Mouse (Mus musculus): ENCODE results near the gene Scnn1a.

Gene Scnn1a

GRCm38 (mm10) chr6:125342198-125342597 is 21.7 kb downstream of the Scnn1a start:
- no peak for DNase-seq (ENCODE audit: low spot score in 2 of 2)

DNA sequence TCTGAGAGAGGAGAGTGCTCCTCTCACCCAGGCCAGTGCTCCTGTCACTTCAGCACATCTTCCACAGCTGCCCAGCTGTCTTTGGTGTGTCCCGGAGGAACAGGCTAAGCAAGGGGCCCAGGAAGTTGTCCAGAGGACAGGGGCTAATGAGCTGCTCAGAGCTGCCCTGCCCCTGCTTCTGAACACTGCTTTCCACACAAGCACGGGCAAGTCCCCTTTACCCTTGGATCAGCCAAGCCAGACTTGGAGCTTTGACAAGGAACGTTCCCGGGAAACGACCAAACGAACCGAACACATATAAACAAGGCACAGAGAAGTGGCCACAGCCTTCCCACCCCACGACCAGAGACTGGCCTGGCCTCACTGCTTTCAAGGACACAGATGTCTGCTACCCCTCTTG is 23.6 kb downstream of the Scnn1a start:
- peak; percentile 65 to 74 for DNase-seq (ENCODE audit: low spot score in 2 of 2)

DNA sequence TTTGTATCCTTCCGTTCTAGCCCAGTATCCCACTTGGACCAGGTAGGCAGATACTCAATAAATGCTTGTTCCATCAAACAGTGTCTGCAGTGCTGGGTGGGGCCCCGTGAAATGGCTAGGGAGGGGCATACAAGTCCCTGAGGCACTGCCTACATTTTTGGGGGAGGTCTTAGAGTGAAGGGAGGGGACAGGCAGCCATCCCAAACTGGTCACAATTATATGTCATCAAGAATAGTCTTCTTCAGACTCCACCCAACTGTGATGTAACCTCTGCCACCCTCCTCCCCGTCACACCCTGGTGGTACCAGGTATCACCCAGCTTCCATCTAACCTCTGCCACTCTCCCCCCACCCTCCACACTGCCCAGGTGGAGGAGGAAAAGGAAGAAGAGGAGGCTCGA is 24.4 kb downstream of the Scnn1a start:
- DNase-seq (ENCODE audit: low spot score in 2 of 2) = no peak

DNA sequence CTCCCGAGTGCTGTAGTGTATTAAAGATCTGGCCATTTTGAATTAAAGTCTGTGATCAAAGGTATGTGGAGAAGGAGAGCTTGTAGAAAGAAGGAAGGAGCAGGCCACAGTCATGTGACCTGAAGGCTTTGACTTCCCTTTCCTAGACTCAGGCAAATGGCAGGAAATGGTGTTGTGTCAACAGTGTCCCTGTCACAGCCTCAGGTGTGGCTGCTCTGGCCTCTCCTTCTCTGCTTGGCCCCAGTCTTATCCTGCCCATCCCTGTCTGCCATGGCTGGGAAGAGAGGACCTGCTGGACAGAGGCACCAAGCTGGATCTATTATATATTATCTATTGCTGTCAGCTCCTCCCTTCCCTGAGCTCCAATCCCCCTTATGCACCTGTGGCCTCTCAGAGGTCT is 25.2 kb downstream of the Scnn1a start:
- no peak for DNase-seq (ENCODE audit: low spot score in 2 of 2)

GRCm38 (mm10) chr6:125346029-125346428 is 25.6 kb downstream of the Scnn1a start:
- no peak for DNase-seq (ENCODE audit: low spot score in 2 of 2)

DNA sequence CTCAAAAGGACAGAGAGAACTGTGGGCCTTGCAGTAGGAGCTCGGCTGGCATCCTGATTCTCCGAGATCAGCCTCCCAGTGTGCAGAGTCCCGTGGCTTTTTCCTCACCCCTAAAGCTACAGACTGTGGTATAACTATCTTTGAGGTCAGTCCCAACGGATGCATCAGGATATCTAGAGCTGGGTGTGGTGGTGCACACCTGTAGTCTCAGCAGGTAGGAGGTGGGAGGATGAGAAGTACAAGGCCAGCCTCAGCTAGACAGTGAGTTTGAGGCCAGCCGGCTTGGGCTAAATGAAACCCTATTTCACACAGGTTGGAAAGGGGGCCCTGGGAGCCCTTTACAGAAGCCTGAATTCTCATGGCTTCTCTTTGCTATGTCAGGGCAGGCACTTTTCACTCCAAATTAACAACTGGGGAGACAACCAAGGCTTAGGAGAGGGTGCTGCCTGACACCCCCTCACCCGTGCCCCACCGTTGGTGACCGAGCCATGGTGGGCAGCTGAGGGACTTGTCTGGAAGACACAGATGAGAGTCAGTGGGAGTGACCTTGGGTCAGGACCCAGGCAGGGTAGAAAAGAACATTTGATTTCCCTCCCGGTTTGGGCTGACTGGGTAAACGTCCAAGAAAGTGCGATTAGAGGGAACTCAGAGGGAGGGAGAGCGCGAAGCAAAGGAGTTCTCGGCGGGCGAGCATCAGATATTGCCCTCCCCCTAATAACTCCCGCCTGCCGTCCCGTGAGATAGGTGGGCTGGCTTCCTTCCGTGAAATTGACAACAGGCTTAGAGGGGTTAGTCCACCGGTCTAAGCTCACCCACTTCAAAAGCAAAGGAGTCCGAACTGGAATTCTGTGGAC is 28.5 kb downstream of the Scnn1a start, which contains the start of gene Tnfrsf1a:
Gene Tnfrsf1a, plus strand, starts transcription at position 642 of the 854 bp plus-strand sequence.
- peak in 1 of 2 experiments; percentile 46 for DNase-seq (ENCODE audit: low spot score in 2 of 2)

GRCm38 (mm10) chr6:125349575-125350230 is 29.2 kb downstream of the Scnn1a start:
- DNase-seq (ENCODE audit: low spot score in 2 of 2) = peak; percentile 55 to 74

GRCm38 (mm10) chr6:125350231-125350994 is 30.0 kb downstream of the Scnn1a start:
- peak in 1 of 2 experiments; percentile 48 for DNase-seq (ENCODE audit: low spot score in 2 of 2)

DNA sequence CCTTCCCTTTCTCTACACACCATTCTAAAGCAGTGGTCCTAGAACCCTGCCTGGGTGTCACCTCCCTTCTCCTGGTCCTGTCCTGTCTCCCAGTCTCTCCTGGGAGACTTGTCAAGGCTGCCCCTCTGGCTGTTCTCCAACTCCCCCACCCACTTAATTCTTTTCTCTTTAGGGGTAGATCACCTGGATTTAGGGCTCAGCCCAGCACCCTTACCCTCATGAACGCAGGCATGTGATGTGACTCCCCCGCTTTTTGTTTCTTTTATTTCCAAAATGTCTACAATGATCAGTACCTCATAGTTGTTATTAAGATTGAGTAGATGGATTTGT is 30.5 kb downstream of the Scnn1a start:
- DNase-seq (ENCODE audit: low spot score in 2 of 2) = no peak

DNA sequence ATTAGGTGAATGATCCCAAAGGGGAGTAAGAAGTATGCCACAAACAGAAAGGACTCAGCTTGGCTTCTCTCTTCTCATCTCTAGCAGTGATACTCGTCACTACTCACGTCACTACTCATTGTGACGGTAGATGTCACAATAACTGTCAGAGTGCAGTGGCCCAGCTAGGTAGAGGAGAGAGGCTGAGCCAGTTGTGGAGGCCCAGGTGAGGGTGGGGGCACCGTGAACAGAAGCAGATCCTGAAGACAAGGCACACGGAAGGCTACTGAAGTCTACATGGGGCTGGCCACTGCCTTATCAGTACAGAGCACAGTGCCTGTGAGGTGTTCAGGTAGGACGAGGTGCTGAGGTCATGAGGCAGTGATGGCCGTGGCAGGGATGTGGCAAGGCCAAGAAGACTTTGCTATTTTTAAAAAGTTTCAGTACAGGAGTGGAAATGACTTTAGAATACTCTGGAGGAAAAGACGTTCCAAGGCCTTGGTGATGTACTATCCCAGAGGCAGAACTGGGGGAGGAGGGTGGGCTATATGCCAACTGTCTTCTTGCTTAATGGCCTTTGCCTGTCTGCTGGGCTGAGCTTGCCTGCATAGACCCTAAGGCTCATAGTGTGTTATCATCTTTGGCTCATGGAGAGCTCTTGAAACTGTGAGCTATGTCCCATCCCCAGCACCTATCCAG is 31.0 kb downstream of the Scnn1a start:
- peak in 1 of 2 experiments; percentile 76 for DNase-seq (ENCODE audit: low spot score in 2 of 2)

GRCm38 (mm10) chr6:125352046-125352384 is 31.6 kb downstream of the Scnn1a start:
- DNase-seq (ENCODE audit: low spot score in 2 of 2) = no peak

DNA sequence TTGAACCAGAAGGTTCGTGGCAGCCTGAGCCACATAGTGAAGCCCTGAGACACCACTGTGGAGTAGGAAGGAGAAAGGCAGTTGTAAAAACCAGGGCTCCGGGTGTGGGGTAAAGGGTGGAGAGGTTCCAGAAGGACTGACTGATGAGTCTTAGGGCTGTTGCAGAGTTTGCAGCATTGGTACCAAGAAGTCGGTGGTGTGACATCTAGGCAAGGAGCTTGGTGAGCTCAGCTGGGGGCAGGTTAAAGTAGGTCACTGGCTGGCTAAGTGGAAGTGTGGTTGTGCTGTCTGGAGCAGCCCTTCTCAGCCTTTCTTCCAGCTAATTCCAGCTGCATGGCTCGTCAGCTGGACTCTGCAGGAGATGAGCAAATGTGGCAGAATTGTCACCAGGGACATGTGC is 32.4 kb downstream of the Scnn1a start:
- no peak for DNase-seq (ENCODE audit: low spot score in 2 of 2)

DNA sequence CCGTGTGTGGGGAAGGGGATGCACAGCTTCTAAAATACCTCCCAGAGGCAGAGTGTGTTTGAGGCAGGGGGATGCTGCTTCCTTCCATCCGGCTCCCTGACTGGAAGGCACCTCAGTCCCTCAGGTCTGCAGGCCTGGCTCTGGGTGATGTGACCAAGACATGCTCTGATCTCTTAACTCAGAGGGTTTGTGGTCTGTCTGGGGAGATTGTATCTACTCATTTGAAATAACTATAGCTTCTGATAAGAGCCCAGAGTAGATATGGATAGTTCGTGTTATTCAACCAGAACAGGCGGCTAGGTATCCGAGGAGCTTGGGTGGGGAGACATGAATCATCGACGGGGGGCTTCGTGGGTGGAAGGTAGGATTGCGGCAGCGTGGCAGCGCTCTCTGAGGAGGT is 32.8 kb downstream of the Scnn1a start:
- no peak for DNase-seq (ENCODE audit: low spot score in 2 of 2)

DNA sequence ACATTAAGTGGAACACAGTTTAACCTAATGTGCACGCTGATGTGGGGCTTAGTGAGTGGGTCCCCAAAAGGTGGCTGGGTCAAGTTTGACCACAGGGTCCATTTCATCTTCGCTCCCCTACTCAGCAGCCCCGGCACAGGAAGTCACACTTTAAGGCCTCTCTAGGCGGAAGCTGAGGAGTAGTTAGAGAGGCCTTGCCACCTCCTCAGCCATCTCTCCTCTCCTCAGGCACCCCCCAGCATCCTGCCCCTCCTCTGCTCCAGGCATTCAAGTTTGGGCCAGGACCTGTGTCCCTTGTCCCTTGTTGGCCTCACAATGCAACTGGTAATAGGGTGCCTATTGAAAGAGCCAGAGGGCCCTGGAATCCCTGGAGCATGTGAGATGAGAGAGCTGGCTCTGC is 33.2 kb downstream of the Scnn1a start:
- no peak for DNase-seq (ENCODE audit: low spot score in 2 of 2)

GRCm38 (mm10) chr6:125354352-125355151 is 34.1 kb downstream of the Scnn1a start:
- peak; percentile 55 to 80 for DNase-seq (ENCODE audit: low spot score in 2 of 2)

GRCm38 (mm10) chr6:125355197-125355741 is 34.8 kb downstream of the Scnn1a start:
- no peak for DNase-seq (ENCODE audit: low spot score in 2 of 2)

DNA sequence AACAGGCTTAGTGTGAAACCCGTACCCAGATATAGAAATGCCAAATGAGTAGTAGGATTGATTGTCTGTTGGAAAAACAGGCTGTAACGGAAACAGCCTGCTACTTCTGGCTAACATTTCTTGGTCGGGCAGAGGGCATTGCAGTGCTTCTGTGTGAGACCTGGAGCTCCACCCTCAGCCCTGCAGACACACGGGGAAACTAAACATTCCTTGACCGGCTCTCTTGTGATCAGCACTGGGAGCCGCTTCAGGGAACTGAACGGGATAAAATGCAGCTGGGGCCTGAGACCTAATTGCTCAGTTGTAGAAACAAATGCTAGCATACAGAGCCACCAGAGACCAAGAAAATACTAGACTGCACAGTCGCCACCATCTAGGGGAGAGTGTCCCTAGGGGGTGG is 35.8 kb downstream of the Scnn1a start:
- no peak for DNase-seq (ENCODE audit: low spot score in 2 of 2)

GRCm38 (mm10) chr6:125357334-125357733 is 36.9 kb downstream of the Scnn1a start:
- DNase-seq (ENCODE audit: low spot score in 2 of 2) = no peak

- DNase-seq (ENCODE audit: low spot score in 2 of 2) = no peak
These were observed 39.5 kb downstream of the Scnn1a start for GRCm38 (mm10) chr6:125359999-125360398.

DNA sequence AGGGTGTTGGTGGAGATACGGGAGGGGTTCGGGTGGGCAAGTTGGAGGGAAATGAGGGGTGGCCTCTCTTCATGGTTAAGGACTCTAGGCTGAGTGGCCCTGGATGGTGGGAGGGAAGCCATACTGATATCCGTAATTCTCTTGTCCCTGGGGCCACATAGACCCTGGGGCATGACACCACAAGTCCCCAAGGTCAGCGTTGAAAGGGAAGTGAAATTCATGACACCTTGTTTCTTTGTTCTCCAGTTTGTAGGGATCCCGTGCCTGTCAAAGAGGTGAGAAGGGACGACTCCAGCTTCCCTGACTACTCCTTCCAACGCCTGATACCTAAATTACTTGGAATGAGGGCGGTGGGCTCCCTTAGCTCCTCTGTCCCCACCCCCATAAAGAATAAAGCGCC is 40.4 kb downstream of the Scnn1a start:
- no peak for DNase-seq (ENCODE audit: low spot score in 2 of 2)

Data from urinary bladder, postnatal 36 days (tissue).